Mouse (Mus musculus) embryonic fibroblast, embryonic 13.5 days (primary cell): Measurements from ENCODE around the gene 4930426L09Rik.

Experiments used
- CTCF ChIP-seq: IDR thresholded peaks from 2 replicates; pipeline ENCODE4 v1.5.1; 2011; ENCODE audit warnings: mild to moderate bottlenecking, control low read depth, low read length, moderate library complexity, borderline replicate concordance; ENCODE audit not compliant: insufficient read depth
- POLR2A ChIP-seq: IDR thresholded peaks from 2 replicates; pipeline ENCODE4 v1.6.1; 2011; ENCODE audit warnings: low read depth, mild to moderate bottlenecking, control low read depth, low read length, moderate library complexity

- TF ChIP-seq POLR2A = no peak
- no peak for TF ChIP-seq CTCF
Measured at GRCm38 (mm10) chr2:18948741-18949140, 49.4 kb upstream of the 4930426L09Rik start.
